Mouse (Mus musculus) C2C12 (cell line): ENCODE measurements at regions not wholly inside any gene's neighbourhood (a gene's known extent, or its start where the extent isn't known, plus 50 kb on each side); places are given as distances from the start of the nearest gene placed in this dataset.

Experiments
- CTCF ChIP-seq: IDR thresholded peaks from one replicate; pipeline ENCODE4 v1.5.1; 2011; ENCODE audit not compliant: control insufficient read depth, insufficient read depth, insufficient read length
- MYOD1 ChIP-seq: IDR thresholded peaks from one replicate; pipeline ENCODE4 v1.6.1; 2011; ENCODE audit warnings: low read depth; ENCODE audit not compliant: control insufficient read depth, insufficient read length

DNA sequence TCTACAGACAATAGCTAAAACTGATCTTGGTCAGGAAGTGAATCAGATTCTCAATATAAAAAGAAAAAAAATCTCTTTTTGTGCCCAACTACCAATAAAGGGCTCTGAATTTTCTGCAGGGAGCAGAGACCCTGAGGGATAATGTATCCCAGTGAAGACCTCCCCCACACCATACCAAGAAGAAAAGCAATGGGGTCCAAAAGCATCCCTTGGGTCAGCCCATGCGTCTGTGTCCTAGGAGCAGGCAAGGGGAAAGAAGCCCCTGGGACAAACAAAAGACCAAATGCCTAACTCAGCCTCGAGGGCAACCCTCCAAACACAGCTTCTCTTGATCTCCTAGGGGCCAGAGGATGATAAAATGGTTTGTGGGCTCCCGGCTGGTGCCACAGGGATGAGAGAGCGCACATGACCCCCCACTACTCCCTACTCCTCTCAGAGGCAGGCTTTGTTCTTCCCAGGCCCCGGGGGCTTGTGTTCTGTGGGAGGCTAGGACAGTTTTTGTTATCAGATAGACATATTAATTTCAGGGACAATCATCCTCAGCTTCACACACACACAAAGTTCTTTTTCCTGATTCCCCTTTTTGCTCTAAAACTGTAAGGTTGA is 172.0 kb upstream of the Slc25a13 start:
- no peak for TF ChIP-seq CTCF
- TF ChIP-seq MYOD1, result no peak
